Mouse (Mus musculus): ENCODE measurements at regions not wholly inside any gene's neighbourhood (a gene's known extent, or its start where the extent isn't known, plus 50 kb on each side); places are given as distances from the start of the nearest gene placed in this dataset.

GRCm38 (mm10) chr3:147387077-147387476, 534.9 kb downstream of the Ttll7 start:
- TF ChIP-seq CTCF (IDR thresholded peaks at IDR 0.05; ENCODE audit: low read depth) (no peak), EP300 (optimal IDR thresholded peaks at IDR 0.05) (no peak)
